9 mouse cellular contexts compared by ENCODE assay signal in genomic region chr2:170758201-170758600, GRCm38 (mm10). TPM values are rescaled to one million over a fixed set of nuclear protein-coding genes. Genes with fewer than 3 reads are reported as not detected.
DNase-seq lines count a peak whose midpoint lies in the region; ATAC-seq and TF ChIP-seq lines count a peak whose summit lies in the region.
"Had no signal": no experiment of that assay in that cellular context is flagged by ENCODE, and none has a peak within 500 bp of the region (broad histone marks: within the 10 kb centered on the region; RNA-seq: fewer than 3 reads in every experiment).

No protein-coding gene starts in this region.

- TF ChIP-seq CTCF in hindbrain, postnatal 0 days (IDR thresholded peaks at IDR 0.05; ENCODE audit: low read depth): no peak

- ATAC-seq in forebrain, embryonic 12.5 days (ENCODE audit: low FRiP score): no peak
- no peak for ATAC-seq in midbrain, embryonic 11.5 days (ENCODE audit: low FRiP score)
- peak; percentile 41; the same call in 1 of the 2 replicates for ATAC-seq in hindbrain, postnatal 0 days
- ATAC-seq in neural tube, embryonic 13.5 days (ENCODE audit: low read depth): peak; percentile 45; the same call in 1 of the 2 replicates
- ATAC-seq in megakaryocyte, adult 5-6 weeks (ENCODE audit: poor library complexity, severe bottlenecking): no peak

- 90% methylated on average over 5 of the region's 5 CpGs for WGBS in forebrain, embryonic 10.5 days
- WGBS in forebrain, embryonic 12.5 days: 89% methylated on average over 5 of the region's 5 CpGs
- 90% methylated on average over 5 of the region's 5 CpGs for WGBS in midbrain, embryonic 10.5 days
- WGBS in midbrain, embryonic 11.5 days: 87% methylated on average over 5 of the region's 5 CpGs
- WGBS in hindbrain, postnatal 0 days: 49% methylated on average over 5 of the region's 5 CpGs
- WGBS in neural tube, embryonic 13.5 days: 53% methylated on average over 5 of the region's 5 CpGs

- no peaks in the 10 kb centered on the region for H3K9me3 ChIP-seq in forebrain, embryonic 10.5 days
- H3K9me3 ChIP-seq in forebrain, embryonic 12.5 days: no peaks in the 10 kb centered on the region
- no peaks in the 10 kb centered on the region for H3K9me3 ChIP-seq in midbrain, embryonic 10.5 days (replicated peaks)
- H3K9me3 ChIP-seq in midbrain, embryonic 11.5 days (ENCODE audit: control insufficient read depth, low read length): no peaks in the 10 kb centered on the region
- no peaks in the 10 kb centered on the region for H3K9me3 ChIP-seq in hindbrain, postnatal 0 days (ENCODE audit: low read length)
- no peaks in the 10 kb centered on the region for H3K9me3 ChIP-seq in neural tube, embryonic 13.5 days

- H3K4me1 ChIP-seq in forebrain, embryonic 10.5 days: peaks cover 27% of the 10 kb centered on the region
- peaks cover 25% of the 10 kb centered on the region for H3K4me1 ChIP-seq in forebrain, embryonic 12.5 days
- H3K4me1 ChIP-seq in midbrain, embryonic 10.5 days: peaks cover 60% of the 10 kb centered on the region
- H3K4me1 ChIP-seq in midbrain, embryonic 11.5 days (ENCODE audit: control insufficient read depth, insufficient read depth, low read length): peaks cover 18% of the 10 kb centered on the region
- H3K4me1 ChIP-seq in hindbrain, postnatal 0 days (ENCODE audit: insufficient read depth, low read length): peaks cover 13% of the 10 kb centered on the region; the same call in 1 of the 2 replicates
- H3K4me1 ChIP-seq in neural tube, embryonic 13.5 days (replicated peaks): peaks cover 62% of the 10 kb centered on the region

- no peak overlapping the region for H3K9ac ChIP-seq in forebrain, embryonic 12.5 days
- H3K9ac ChIP-seq in midbrain, embryonic 11.5 days (ENCODE audit: low read length): no peak overlapping the region
- H3K9ac ChIP-seq in hindbrain, postnatal 0 days (replicated peaks; ENCODE audit: low read length): no peak overlapping the region
- no peak overlapping the region for H3K9ac ChIP-seq in neural tube, embryonic 13.5 days

- no peaks in the 10 kb centered on the region for H3K27me3 ChIP-seq in forebrain, embryonic 10.5 days (ENCODE audit: poor library complexity, severe bottlenecking)
- no peaks in the 10 kb centered on the region for H3K27me3 ChIP-seq in forebrain, embryonic 12.5 days
- no peaks in the 10 kb centered on the region for H3K27me3 ChIP-seq in midbrain, embryonic 10.5 days (ENCODE audit: low read depth, poor library complexity, severe bottlenecking)
- no peaks in the 10 kb centered on the region for H3K27me3 ChIP-seq in midbrain, embryonic 11.5 days (ENCODE audit: control insufficient read depth, insufficient read depth, low read length)
- no peaks in the 10 kb centered on the region for H3K27me3 ChIP-seq in hindbrain, postnatal 0 days (ENCODE audit: insufficient read depth, low read length)
- H3K27me3 ChIP-seq in neural tube, embryonic 13.5 days: no peaks in the 10 kb centered on the region

- no peaks in the 10 kb centered on the region for H3K36me3 ChIP-seq in forebrain, embryonic 10.5 days (replicated peaks)
- no peaks in the 10 kb centered on the region for H3K36me3 ChIP-seq in forebrain, embryonic 12.5 days (replicated peaks)
- H3K36me3 ChIP-seq in midbrain, embryonic 10.5 days: no peaks in the 10 kb centered on the region
- no peaks in the 10 kb centered on the region for H3K36me3 ChIP-seq in midbrain, embryonic 11.5 days (ENCODE audit: control insufficient read depth, insufficient read depth, low read length)
- H3K36me3 ChIP-seq in hindbrain, postnatal 0 days (ENCODE audit: insufficient read depth, low read length): no peaks in the 10 kb centered on the region
- no peaks in the 10 kb centered on the region for H3K36me3 ChIP-seq in neural tube, embryonic 13.5 days

- H3K27ac ChIP-seq in forebrain, embryonic 10.5 days: 0 out of 2 replicates have a peak overlapping the region, but pooled peaks have one; percentile 74
- H3K27ac ChIP-seq in forebrain, embryonic 12.5 days: no peak overlapping the region
- peak overlapping the region; percentile 82 for H3K27ac ChIP-seq in midbrain, embryonic 10.5 days (replicated peaks)
- H3K27ac ChIP-seq in midbrain, embryonic 11.5 days (ENCODE audit: low read depth, low read length): no peak overlapping the region
- H3K27ac ChIP-seq in hindbrain, postnatal 0 days: no peak overlapping the region
- H3K27ac ChIP-seq in neural tube, embryonic 13.5 days (replicated peaks): peak overlapping the region; percentile 80

- no peak for DNase-seq in forebrain, embryonic 10.5 days (ENCODE audit: extremely low spot score, low spot score)
- no peak for DNase-seq in midbrain, embryonic 10.5 days (ENCODE audit: low spot score)
- DNase-seq in midbrain, embryonic 11.5 days (ENCODE audit: low spot score, missing footprints): no peak
- DNase-seq in hindbrain, postnatal 0 days (ENCODE audit: low spot score): peak; percentile 73
- DNase-seq in left cerebral cortex, adult 8-10 months (ENCODE audit: low spot score in 2 of 2): no peak
- DNase-seq: kidney, postnatal 25 days had no signal

- no peak overlapping the region for H3K4me3 ChIP-seq in forebrain, embryonic 10.5 days
- no peak overlapping the region for H3K4me3 ChIP-seq in forebrain, embryonic 12.5 days (replicated peaks)
- H3K4me3 ChIP-seq in midbrain, embryonic 10.5 days: no peak overlapping the region
- H3K4me3 ChIP-seq in midbrain, embryonic 11.5 days (ENCODE audit: low read depth, low read length): no peak overlapping the region
- H3K4me3 ChIP-seq in hindbrain, postnatal 0 days (ENCODE audit: low read length): no peak overlapping the region
- H3K4me3 ChIP-seq in neural tube, embryonic 13.5 days: no peak overlapping the region

- H3K4me2 ChIP-seq in forebrain, embryonic 12.5 days: no peak overlapping the region
- no peak overlapping the region for H3K4me2 ChIP-seq in midbrain, embryonic 11.5 days
- H3K4me2 ChIP-seq in hindbrain, postnatal 0 days (ENCODE audit: low read depth, low read length): no peak overlapping the region
- H3K4me2 ChIP-seq in neural tube, embryonic 13.5 days: no peak overlapping the region

RNA-seq across cellular contexts. Expression of gene Dok5, which starts 26.6 kb away (rescaled TPM):
- 4.6 and 6.1 TPM in 2 replicates for polyA plus RNA-seq in forebrain, embryonic 10.5 days (2016; fragmentation: Nextera tagmentation; extraction: Ambion mirVana)
- polyA plus RNA-seq in forebrain, embryonic 12.5 days (2016; fragmentation: Nextera tagmentation; extraction: Ambion mirVana): 14.6 and 15.2 TPM in 2 replicates
- polyA plus RNA-seq in midbrain, embryonic 10.5 days (2016; fragmentation: Nextera tagmentation; extraction: Ambion mirVana): 12.4 and 17.8 TPM in 2 replicates
- 19.5 and 21.2 TPM in 2 replicates for polyA plus RNA-seq in midbrain, embryonic 11.5 days (2014; fragmentation: Nextera tagmentation; extraction: Ambion mirVana)
- total RNA-seq in hindbrain, postnatal 0 days (2014; rRNA removed): 29.7 and 34.9 TPM in 2 replicates
- 32.6 and 38.0 TPM in 2 replicates for polyA plus RNA-seq in hindbrain, postnatal 0 days (2015; fragmentation: Nextera tagmentation; extraction: Ambion mirVana)
- 72.6 TPM in 2 replicates for polyA plus RNA-seq in neural tube, embryonic 13.5 days (2015; fragmentation: Nextera tagmentation; extraction: Ambion mirVana)
- not detected in 2 replicates for total RNA-seq in megakaryocyte, adult 5-6 weeks (2015)
- not detected in 2 replicates for total RNA-seq in megakaryocyte, adult 5-6 weeks (2017)
- total RNA-seq in left cerebral cortex, adult 8-10 months (2022): 10 to 100 TPM; 26.9 to 29.5 (median 27.9) TPM

Comparison
In these comparisons a context has a peak if more than half of its experiments do, and no peak if none do; other contexts are left out.
1. H3K27ac ChIP-seq: peak in forebrain, embryonic 10.5 days (single experiment), midbrain, embryonic 10.5 days (single experiment) and neural tube, embryonic 13.5 days (single experiment); none in forebrain, embryonic 12.5 days (single experiment), midbrain, embryonic 11.5 days (single experiment) and hindbrain, postnatal 0 days (single experiment).
2. ATAC-seq: peak in hindbrain, postnatal 0 days (single experiment) and neural tube, embryonic 13.5 days (single experiment); none in forebrain, embryonic 12.5 days (single experiment), midbrain, embryonic 11.5 days (single experiment) and megakaryocyte, adult 5-6 weeks (single experiment).